Mouse (Mus musculus) adrenal gland, adult 8-10 months (tissue): Measurements from ENCODE around the gene Arid5a. TPM values are rescaled to one million over a fixed set of nuclear protein-coding genes. Genes with fewer than 3 reads are reported as not detected.
A peak's percentile ranks its signal among the peaks of the same experiment; 100 is the strongest.

Source experiments
- DNase-seq: peaks from one replicate; pipeline ENCODE4 v3.0.0; 2022
- total RNA-seq, 4 experiments: library from RNA; stranded (reverse); gene quantifications; 2 replicates each; pipeline ENCODE4 v1.2.4; 2022

Arid5a gene
- 1 to 10 TPM; 4.0 to 6.3 (median 4.9) TPM for total RNA-seq

DNA sequence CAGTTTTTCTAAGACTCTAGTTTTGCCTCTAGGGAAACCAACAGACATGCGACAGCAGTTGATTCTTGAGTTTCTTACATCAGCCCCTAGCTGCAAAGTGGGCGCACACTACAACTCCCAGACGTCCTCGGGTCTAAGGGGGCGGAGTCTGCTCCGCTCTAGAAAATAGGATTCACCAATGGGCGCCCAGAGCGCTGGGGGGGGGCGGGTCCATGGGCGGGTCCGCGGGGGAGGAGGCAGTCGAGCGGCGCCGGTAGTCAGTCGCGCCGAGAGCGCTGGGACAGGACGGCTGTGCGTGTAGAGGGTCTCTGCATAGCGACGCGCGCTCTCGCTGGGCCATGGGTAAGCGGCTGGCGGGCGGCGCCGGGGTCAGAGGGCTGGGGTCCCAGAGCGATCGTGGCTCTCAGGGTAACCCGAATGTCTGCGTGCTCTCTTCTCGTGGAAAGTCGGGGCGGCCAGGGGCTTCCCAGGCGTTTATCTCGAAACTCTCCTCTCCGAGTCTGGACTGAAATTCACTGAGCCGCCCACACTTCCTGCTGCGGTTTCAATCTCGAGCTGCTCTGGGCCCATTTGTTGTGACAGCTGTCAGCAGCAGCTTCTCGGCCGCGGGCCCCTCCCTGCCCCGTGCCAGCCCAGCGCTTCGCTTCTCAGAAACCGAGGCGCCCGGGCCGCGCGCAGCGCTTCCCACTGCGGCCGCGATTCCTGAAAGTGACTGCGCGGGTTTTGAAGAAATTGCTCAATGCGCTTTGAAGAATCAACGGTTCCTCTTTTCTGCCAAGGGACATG, at the start of gene Arid5a:
TSS of gene Arid5a (plus strand) at position 239 of the 786 bp plus-strand sequence.
- peak; percentile 72 for DNase-seq

DNA sequence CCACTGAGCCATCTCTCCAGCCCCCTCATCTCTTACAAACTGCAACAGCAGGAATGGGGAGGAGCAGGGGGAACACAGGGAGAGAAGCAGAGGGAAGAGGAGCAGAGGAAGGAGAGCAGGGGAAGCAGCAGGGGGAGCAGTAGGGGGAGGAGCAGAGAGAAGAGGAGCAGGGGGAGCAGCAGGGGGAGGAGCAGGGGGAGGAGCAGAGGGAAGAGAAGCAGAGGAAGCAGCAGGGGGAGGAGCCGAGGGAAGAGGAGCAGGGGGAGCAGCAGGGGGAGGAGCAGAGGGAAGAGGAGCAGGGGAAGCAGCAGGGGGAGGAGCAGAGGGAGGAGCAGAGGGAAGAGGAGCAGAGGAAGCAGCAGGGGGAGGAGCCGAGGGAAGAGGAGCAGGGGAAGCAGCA, 48.9 kb upstream of the Arid5a start:
- DNase-seq: no peak

DNA sequence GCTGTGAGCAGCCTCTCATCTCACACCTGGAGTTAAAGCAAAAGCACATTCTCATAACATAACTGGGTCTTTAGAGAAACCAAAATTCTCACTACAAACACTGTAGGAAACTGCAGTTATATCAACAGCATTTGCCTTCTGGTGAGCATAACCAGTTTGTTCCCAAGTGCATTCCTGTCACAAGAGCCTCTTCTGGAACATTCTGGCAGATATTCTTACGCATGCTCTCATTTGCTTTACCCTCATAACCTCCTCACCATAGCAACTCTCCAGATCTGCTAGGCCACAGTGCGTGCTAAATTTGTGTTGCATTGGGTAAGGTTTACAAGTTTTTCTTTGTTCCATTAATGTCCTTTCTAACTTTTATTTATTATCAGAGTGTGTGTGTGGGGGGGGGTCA, 48.3 kb upstream of the Arid5a start:
- no peak for DNase-seq

DNA sequence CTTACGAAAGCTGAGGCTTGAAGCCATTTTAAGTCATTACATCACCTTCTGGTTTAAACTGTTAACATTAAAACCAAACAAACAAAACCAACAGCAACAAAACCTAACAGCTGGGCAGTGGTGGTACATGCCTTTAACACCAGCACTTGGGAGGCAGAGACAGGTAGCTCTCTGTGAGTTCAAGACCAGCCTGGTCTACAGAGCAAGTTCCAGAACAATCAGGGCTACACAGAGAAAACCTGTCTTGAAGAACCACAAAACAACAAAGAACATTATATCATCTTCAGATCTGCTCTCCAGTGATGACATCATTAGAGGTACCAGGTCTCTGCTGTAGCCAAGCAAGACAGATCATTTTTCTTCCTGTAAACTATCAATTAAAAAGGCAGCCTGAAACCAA, 47.1 kb upstream of the Arid5a start:
- no peak for DNase-seq

DNA sequence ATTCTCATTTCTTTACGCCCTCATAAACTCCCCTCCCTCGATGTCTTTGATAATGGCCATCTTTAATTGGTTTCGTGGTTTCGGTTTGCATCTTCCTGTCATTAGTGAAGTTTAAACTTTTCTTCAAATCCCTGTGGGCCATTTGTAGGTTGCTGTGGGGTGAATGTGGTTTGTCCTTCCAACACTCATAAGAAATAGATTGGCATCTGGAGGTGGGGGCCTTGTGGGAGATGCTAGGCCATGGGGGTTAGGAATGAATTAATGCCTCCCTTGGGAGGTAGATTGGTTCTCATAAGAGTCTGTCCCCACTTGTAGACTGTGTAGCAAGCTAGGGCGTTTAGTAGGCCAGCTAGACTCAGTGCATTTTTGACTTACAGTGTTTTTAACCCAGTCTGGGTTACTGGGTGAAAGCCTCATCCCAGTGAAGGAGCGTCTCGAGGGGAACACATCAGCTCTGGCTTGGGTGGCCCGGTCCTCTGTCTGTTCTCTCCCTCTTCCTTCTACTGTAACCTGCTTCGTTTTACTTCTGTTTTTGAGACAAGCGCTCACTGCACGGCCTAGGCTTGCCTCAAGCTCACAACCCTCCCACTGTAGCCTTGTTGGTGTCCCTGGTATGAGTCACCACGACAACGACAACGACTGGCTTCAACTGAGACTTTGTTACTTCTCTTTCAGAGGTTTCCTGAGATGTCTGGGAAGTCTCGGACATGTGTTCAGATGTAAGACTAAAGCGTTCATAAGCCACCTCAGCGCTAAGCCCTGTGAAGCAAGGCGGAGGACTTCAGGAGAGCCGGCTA, 45.6 kb upstream of the Arid5a start:
- no peak for DNase-seq

DNA sequence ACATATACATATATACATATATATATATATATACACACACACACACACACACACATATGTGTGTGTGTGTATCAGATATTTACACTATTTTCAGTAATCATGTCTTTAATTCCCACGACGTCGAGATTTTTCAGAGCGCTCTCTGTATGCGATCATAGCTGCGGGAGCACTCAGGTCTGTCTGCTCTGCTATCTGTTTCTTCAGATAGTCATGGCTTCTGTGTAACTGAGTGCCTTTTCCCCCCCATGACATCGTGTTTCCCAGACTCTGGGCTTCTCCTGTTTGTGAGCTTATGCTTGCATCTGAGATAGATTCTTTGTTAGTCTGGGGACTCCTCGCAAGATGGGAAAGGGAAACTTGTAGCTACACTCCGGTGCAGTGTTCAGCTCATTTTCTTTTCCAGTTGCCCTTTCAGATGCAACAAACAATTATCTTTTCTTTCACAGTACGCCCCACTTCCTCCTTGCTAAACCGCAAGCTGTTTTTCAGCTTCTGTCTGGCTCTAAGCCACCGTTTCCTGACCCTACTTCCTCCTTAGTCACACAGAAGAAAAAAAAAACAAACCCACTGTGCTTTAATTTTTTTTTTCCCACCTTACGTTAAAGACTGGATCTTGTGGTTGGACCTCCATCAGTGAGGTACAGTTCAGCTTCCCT, 43.6 kb upstream of the Arid5a start:
- no peak for DNase-seq

DNA sequence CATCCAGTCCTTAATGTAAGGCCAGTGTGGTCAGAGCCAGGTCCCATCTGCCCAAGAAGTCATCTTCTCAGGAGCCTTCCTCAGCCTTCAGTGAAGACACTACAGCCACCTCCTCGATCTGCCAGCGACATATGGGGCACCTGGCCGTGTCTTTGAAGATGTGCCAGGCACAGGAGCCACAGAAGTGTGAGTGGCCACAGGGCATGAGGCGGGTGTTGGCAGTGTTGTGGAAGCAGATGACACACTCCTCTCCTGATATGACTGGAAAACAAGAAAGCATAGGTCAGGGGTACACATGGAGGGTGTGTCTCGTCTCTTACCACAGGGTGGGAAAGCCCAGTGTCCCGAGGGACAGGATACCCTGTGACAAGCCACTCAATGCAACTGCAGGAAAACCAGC, 41.2 kb upstream of the Arid5a start:
- no peak for DNase-seq

DNA sequence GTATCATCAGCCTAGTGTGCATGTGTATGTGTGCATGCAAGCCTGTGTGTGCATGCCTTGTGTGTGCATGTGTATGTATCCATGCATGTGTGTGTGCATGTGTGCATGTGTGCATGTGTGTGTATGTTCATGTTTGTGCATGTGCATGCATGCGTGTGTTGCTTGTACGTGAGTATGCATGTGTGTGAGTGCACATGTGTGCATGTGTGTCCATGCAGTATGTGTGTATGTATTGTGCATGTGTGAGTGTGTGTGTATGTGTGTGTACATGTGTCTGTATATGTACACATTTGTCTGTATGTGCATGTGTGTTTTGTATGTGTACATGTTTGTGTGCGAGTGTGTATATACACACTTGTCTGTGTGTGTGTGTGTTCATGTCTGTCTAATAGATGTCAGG, 39.9 kb upstream of the Arid5a start:
- no peak for DNase-seq

DNA sequence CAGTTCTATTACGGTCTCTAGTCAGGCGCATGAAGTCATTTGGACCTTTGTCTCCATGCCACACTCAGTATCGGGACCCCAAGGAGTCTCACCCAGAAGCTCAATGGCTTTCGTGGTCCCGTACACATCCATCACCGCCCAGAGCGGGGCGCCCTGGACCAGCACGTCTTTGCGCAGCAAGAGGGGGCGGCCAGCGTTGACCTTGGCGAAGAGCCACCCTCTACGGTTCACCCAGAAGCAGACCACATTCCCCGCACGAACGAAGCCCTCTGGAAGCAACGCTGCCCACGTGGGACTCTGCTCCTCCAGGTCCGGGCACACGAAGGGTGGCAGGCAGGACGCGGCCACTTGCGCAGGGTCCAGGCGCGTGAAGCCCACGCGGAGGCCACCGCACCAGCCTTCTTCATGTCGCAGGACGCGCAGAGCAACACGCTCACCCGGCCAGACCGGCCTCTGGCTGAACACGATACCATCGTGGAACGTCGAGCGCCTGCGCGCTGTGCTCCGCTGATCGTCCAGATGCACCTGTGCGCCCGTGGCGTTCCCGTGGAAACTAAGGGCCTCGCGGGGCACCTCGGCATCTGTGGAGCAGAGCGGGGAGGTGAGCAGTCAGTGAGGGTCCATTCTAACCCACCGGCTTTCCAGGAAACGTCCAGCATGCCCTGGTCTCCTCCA, 38.3 kb upstream of the Arid5a start:
- no peak for DNase-seq

DNA sequence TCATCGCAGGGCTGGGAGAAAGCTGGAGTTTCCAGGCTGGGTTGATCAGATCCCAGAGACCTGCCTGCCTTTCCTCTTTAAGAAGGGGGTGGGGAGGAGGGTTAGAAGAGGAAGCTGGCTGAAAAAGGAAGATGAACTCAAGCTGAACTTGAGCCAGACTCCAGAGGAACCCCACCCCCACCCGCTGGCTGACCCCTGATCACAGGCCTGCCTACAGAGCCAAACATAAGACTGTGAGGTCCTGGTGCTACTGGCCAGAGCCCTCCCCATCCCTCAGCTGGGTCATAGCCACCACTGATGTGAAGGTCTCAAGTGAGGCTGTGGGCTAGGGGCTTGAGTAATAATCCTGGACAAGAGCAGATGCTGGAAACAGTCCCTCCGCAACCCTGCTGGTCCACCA, 36.9 kb upstream of the Arid5a start:
- DNase-seq: no peak

DNA sequence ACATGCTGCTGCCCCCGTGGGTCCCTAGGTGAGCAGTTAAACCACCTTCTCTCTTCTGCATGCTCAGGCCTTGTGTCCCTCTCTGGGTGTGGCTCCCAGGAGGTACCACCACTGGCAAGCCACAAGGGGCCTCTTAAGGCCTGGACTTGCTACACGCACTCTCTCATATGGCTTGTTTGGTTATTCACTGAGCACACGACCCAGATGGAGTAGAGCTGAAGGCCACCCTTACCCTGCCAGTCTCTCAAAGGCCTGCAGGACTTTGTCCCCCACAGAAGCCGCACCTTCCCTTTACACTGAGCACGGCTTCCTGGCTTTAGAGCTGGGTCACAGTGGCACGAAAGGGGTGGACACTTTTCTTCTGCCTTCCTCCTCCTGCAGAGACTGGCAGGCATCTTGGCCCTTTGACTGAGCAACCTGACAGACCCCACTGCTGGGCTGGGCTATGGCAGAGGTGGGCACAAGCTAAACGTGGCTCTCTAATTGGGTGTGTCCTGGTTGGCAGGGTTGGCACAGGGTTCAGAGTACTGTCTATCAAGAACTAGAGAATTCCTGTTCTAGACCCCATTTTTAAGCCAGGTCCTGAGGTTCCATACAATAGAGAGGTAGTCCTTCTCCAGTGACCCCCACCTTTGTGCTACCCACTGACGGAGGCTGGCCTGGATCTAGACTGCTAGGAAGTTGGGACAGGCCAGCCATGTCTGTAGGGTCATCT, 35.9 kb upstream of the Arid5a start:
- DNase-seq: no peak

DNA sequence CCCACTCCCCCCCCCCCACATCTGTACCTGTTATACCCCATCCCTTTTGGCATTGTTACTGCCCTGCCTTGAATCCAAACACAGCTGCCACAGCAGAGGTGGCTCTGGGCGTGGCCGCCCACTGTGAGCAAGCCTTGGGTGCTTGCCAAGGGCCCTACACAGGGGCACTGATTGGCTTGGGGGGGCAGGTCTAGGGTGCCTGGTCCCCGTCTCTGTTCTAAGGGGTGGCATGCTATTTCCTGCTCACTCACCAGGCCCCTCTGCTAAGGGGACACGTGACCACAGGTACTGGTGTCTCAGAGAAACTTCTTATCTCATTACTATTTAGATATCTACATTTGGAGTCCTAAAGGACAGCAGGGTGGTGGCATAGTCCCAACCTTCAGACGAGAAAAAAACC, 35.0 kb upstream of the Arid5a start:
- DNase-seq: no peak

DNA sequence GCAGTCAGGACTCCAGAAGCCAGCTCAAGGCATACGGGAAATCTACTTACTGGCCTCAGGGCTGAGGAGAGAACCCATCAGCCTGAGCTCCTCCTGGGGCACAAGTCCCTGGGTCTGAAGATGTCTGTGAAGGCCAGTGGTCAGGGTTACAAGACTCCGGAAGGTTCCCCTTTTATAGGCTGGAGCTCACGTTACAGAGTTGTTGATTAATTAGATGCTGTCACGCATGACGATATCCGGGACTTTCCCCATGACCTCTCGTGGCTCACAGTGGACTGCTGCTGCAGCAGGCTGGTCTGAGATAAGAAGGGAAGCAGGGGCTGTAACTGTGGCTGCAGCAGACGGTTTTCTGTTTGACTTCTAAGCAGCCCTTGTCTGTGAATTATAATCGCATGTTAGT, 34.2 kb upstream of the Arid5a start:
- peak; percentile 66 for DNase-seq

DNA sequence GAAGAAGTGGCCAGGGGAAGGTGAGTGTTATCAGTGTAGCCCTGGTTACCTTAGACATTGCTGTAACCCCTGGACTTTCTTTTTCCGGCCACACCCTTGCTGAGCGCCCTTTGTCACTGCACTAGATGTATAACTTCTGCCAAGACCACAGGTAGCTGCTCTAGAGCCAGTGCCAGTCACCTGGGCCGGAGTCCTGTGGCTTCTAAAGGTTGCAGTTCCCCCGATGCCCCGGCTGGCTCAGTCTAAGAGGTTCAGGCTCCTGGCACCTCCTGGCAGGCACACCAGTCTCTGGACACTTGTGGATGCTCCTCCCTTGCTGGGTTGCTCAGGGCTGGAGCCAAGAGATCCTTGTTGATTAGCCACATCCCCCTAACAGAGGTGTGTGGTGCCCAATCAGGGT, 33.1 kb upstream of the Arid5a start, which contains the start of gene Neurl3:
TSS of gene Neurl3 (minus strand) at position 225 of the 400 bp plus-strand sequence.
- DNase-seq: no peak

DNA sequence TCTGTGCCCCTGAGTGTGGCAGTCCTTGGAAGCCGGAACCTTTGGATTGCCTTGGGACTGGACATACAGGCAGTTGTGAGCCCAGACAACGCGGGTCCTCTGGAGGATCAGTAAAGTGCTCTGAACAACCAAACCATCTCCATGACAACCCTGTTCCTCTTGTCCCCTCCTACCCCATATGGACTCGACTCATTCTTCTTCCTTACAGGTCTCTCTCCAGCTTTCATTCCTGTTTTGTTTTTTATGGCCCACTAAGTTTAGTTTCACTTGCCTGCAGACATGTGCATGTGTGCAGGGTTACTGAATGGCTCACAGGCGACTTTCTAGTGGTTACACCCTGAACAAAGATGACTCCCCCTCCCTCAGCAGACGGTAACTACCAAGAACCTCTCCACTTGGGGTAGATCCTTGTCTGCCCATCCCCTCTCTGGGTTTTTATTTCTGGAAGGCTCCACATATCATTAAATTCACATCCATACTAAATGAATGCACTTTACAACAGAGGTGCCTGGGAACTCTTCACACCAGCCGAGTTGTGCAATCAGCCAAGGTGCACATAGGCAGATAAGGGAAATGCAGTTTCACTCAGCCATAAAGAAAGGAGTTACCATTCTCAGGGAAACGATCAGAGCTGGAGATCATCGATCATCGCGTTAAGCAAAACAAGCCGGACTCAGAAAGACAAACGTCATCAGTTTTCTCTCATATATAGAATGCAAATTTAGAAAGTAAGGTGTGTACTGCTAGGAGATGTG, 31.7 kb upstream of the Arid5a start:
- DNase-seq: no peak

DNA sequence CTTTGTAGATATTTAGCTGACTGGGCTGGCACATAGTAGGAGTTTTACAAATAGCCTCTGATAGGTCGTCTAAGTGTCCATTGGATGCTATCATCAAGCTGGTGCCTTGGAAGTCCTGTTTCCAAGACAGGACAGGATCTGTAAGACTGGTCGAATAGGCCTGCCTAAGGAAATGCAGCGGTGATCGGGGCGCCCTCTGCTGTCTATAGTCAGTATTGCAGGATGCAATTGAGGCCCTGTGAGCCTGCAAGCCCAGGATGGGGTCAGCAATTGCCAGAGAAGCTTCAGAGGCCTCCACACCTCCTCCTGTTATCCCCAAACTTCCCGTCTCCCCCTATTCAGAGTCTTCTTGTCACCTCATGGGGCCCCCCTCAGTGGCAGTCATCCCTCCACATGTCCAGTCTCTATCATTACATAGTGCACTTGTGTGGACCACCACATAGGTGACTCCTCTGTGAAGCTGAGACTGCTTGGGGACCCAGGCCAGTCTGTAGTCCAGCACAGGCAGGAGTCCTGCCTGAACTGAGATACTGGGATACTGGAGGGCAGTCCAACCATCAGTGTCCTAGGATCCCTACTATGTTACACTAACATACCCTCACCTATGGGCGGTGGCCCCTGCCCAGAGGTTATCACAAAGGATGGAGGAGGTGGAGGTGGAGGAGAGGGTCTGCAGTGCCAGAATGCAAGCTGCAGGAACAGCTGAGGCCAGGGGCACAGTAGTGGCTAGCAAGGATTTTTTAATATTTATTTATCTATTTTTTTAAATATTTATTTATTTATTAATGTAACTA, 30.1 kb upstream of the Arid5a start:
- peak; percentile 69 for DNase-seq

DNA sequence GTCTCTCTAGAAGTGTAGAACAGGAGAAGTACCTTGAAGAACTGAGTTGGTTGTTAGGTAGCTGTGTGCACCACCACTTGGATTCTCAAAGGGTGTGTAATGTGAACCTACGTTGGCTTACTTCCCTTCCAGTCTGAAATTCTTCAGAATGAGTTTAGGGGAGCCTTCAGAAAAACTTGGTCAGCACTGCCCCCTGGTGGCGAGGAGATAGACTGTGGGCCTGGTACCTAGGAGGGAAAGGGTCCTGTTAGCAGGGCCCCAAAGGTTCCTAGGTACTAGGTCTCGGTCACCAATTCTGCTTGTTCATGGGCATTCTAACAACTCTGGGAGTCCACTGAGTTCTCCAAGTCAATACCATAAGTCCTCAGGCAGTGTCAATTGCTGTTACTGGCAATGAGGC, 28.3 kb upstream of the Arid5a start:
- no peak for DNase-seq

DNA sequence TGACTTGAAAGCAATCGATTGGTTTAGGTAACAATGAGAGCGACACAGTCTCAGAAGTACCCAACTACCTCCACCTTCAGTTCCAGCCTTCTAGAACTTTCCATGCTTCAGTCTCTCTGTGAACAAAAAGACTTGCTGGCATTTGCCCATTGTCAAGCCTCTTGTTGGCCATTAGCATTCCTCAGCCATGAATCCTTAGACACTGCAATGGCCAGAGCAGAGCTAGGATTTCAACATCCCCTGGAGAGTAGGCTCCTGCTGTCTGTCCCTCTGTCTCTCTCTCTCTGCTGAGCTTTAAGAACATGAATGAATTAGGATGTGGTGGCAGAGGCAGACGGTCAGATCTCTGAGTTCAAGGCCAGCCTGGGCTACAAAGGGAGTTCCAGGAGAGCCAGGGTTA, 26.6 kb upstream of the Arid5a start:
- DNase-seq: no peak

DNA sequence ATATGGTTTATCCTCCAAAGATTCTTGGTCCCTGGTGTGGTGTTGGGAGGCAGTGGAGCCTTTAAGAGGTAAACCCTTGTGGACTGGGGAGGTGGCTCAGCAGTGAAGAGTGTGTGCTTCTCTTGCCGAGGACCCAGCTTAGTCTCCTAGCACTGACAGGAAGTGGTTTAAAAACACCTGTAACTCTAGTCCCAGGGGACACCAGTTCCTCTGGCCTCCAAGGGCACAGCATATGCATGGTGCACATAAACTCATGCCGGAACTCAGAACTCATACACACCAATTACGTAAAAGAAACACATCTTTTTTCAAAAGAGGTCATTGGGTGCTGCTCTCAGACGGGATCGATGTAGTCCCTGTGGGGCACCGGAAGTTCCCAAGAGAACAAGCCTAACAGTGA, 25.7 kb upstream of the Arid5a start:
- no peak for DNase-seq

DNA sequence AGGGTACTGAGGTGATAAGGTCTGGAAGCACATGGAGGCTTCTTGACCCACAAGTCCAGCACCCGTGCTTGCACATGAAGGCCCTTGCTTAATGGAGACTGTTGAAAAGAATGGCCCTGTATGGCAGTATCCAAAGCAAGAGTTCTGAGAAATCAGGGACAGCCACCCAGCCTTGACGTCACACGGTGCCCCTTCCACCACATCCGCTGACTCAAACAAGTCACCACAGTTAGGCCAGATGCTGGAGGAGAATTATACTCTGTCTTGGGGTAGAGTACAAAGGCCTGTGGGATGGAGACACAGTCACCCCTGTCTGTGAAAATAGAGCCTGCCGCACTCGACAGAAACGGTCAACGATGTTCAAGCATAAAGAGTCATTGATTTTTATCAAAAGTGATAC, 14.1 kb upstream of the Arid5a start:
- no peak for DNase-seq

DNA sequence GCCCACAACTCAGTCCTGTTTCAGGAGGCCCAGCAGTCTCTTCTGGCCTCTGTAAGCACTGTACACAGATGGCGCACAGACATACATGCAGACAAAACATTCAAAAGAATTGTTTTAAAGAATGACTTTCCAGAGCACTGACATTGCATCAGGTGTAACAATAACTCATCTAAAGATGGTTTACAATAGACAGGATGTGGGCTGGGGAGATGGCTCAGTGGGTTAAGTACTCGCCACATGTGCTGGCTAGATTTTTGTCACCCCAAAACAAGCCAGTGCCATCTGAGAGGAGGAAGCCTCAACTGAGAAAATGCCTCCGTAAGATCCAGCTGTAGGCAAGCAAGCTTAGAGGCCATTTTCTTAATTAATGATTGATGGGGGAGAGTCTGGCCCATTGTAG, 13.1 kb upstream of the Arid5a start:
- no peak for DNase-seq
